Mouse (Mus musculus): ENCODE measurements around the gene Nme2. TPM values are rescaled to one million over a fixed set of nuclear protein-coding genes. Genes with fewer than 3 reads are reported as not detected.

Gene Nme2
- polyA plus RNA-seq, 1 experiment from 2014 or later, result 311 TPM

DNA sequence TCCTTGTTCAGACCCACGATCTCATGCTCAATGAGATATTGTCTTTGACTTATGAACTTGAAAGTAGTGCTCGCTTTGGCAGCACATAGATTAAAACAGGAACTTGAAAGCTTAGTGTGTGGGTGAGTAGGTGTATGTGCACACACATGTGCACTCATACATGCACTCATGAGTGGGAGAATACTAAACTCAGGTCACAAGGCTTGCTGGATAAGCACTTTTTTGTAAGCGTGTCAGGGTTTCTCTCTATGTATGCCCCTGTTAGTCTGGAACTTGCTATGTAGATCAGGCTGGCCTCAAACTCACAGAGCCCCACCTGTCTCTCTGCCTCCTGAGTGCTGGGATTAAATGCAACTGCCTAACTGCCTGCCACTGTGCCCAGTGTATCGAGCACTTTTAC is 31.0 kb upstream of the Nme2 start:
- Histone ChIP-seq H3K4me2 (peak overlapping the region; percentile 26; the same call in 1 of the 2 replicates), H3K36me3 (no peaks in the 10 kb centered on the region), H3K9me3 (replicated peaks) (no peaks in the 10 kb centered on the region), H3K4me3 (no peak overlapping the region), H3K9ac (no peak overlapping the region), H3K27ac (ENCODE audit: poor library complexity, severe bottlenecking) (peak overlapping the region; percentile 95), H3K27me3 (replicated peaks) (no peaks in the 10 kb centered on the region), H3K4me1 (replicated peaks) (peaks cover 23% of the 10 kb centered on the region)
- WGBS, result 77% methylated on average over 4 of the region's 4 CpGs
- no peak for ATAC-seq (ENCODE audit: insufficient number of reproducible peaks, low FRiP score)

DNA sequence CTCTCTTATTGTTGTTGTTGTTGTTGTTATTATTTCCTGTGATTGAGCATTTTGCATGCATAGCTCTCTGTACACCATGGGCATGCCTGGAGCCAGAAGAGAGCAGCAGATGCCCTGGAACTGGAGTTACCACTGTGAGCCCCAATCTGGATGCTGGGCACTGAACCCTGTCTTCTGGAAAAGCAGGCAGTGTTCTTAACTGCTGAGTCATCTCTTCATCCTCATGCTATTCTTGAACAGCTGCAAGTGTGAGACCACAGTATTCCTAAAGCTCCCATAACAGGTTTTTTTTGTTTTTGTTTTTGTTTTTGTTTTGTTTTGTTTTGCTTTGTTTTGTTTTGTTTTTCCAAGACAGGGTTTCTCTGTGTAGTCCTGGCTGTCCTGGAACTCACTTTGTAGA is 30.2 kb upstream of the Nme2 start:
- H3K4me1 ChIP-seq (replicated peaks), result peaks cover 23% of the 10 kb centered on the region

DNA sequence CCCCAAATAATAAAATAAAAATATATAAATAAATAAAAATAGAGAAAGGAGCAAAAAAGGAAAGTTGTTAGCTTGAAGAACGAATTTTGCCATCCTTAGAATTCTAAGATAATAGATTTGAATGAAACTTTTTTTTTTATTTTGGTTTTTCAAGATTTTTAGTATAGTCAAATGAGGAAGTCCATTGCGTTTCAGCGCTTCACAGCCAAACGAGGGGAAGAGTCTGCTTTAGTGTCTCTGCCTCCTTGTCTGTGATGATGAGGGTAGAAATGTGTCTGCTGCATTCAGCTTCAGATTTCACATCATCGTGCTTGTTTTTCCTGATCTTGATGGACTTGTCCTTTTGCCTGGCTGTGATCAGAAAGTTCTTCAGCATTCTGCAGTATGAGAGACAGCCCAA is 29.2 kb upstream of the Nme2 start:
- 78% methylated on average over 5 of the region's 5 CpGs for WGBS
- no peak for ATAC-seq (ENCODE audit: insufficient number of reproducible peaks, low FRiP score)
- H3K27ac ChIP-seq (ENCODE audit: poor library complexity, severe bottlenecking), result no peak overlapping the region

More for the DNA sequence above, 30.2 kb upstream of the Nme2 start:
- no peak overlapping the region for H3K4me2 ChIP-seq
- H3K4me3 ChIP-seq, result no peak overlapping the region
- no peak for ATAC-seq (ENCODE audit: insufficient number of reproducible peaks, low FRiP score)
- H3K27ac ChIP-seq (ENCODE audit: poor library complexity, severe bottlenecking), result no peak overlapping the region
- H3K9ac ChIP-seq, result no peak overlapping the region
- no peaks in the 10 kb centered on the region for H3K36me3 ChIP-seq
- no peaks in the 10 kb centered on the region for H3K9me3 ChIP-seq (replicated peaks)
- H3K27me3 ChIP-seq (replicated peaks), result no peaks in the 10 kb centered on the region

DNA sequence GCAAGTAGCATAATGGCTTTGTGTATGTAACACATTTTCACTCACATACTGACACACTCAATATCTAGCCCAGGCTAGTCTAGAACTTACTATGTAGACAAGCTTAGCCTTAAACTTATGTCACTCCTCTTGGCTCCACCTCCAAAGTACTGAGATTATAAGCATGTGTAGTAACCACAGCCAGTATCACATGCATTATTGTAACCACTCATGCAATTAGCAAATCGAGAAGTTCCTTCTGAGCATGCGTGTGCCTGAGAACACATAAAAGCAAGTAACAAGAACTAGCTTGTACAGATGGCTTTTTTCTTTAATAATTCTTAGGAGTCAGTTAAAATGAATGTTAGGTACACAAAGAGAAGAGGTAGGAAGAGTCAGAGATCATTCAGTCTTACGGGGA is 28.6 kb upstream of the Nme2 start:
- Histone ChIP-seq H3K36me3 (no peaks in the 10 kb centered on the region), H3K9ac (no peak overlapping the region), H3K27ac (ENCODE audit: poor library complexity, severe bottlenecking) (no peak overlapping the region), H3K9me3 (replicated peaks) (no peaks in the 10 kb centered on the region), H3K4me2 (no peak overlapping the region), H3K27me3 (replicated peaks) (no peaks in the 10 kb centered on the region), H3K4me3 (no peak overlapping the region), H3K4me1 (replicated peaks) (peaks cover 22% of the 10 kb centered on the region)
- WGBS, result 82% methylated on average over 3 of the region's 3 CpGs
- no peak for ATAC-seq (ENCODE audit: insufficient number of reproducible peaks, low FRiP score)

More for the DNA sequence above, 29.2 kb upstream of the Nme2 start:
- H3K9me3 ChIP-seq (replicated peaks), result no peaks in the 10 kb centered on the region
- no peak overlapping the region for H3K9ac ChIP-seq
- H3K4me2 ChIP-seq, result no peak overlapping the region
- H3K36me3 ChIP-seq, result no peaks in the 10 kb centered on the region
- no peak overlapping the region for H3K4me3 ChIP-seq
- no peaks in the 10 kb centered on the region for H3K27me3 ChIP-seq (replicated peaks)
- H3K4me1 ChIP-seq (replicated peaks), result peaks cover 23% of the 10 kb centered on the region

DNA sequence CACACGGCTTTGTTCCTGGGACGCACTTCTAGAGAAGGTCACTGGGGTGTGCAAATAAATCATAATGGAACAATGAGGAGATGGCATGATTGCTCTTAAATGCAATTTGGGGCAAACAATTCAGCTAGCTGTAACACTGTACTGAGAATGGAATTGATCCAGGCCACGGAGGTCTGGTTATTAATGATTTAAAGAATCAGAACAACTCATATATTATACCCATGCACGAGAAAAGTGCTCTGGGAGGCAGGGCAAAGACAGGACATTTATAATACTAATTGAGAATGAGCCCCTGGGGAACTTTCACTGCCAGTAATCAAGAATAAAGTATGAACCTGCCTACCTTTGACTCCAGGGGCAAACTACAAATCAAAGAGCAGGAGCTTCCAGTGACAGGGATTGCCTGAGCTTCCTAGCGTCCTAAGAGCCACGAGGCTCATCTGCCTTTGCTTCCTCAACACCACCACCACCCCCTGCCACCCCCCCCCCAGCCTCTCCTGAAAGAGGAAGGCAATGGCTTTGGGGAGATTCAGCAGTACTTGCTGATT is 23.5 kb upstream of the Nme2 start:
- WGBS, result 62% methylated on average over 6 of the region's 6 CpGs

DNA sequence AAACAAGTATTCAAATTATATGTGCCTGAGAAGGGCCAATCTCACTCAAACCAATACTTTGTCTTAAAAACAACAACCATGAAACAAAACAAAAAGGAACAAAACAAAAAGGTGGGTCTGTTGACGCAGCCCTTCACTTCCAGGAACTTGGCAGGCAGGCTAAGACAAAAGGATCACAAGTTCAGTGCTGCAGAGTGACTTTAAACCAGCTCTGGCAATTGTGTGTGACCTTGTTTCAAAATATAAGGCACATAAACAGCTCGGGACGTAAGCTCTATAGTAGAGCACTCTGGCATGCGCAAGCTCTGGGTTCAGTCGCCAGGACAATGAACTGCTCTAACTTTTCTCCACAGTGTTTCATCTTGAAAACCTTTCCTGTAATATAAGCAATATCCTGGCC is 16.9 kb upstream of the Nme2 start:
- Histone ChIP-seq H3K27me3 (replicated peaks) (no peaks in the 10 kb centered on the region), H3K9ac (no peak overlapping the region), H3K9me3 (replicated peaks) (no peaks in the 10 kb centered on the region), H3K4me3 (no peak overlapping the region), H3K27ac (ENCODE audit: poor library complexity, severe bottlenecking) (no peak overlapping the region), H3K4me1 (replicated peaks) (0 out of 2 replicates have a peak, but pooled peaks cover 7% of the 10 kb centered on the region), H3K4me2 (no peak overlapping the region), H3K36me3 (no peaks in the 10 kb centered on the region)
- no peak for ATAC-seq (ENCODE audit: insufficient number of reproducible peaks, low FRiP score)
- 83% methylated on average over 5 of the region's 5 CpGs for WGBS

More for the DNA sequence above, 23.5 kb upstream of the Nme2 start:
- no peak overlapping the region for H3K4me2 ChIP-seq
- H3K36me3 ChIP-seq, result no peaks in the 10 kb centered on the region
- no peak for ATAC-seq (ENCODE audit: insufficient number of reproducible peaks, low FRiP score)
- H3K9ac ChIP-seq, result no peak overlapping the region
- H3K9me3 ChIP-seq (replicated peaks), result no peaks in the 10 kb centered on the region
- no peaks in the 10 kb centered on the region for H3K4me1 ChIP-seq (replicated peaks)
- H3K27ac ChIP-seq (ENCODE audit: poor library complexity, severe bottlenecking), result no peak overlapping the region
- no peak overlapping the region for H3K4me3 ChIP-seq
- no peaks in the 10 kb centered on the region for H3K27me3 ChIP-seq (replicated peaks)

DNA sequence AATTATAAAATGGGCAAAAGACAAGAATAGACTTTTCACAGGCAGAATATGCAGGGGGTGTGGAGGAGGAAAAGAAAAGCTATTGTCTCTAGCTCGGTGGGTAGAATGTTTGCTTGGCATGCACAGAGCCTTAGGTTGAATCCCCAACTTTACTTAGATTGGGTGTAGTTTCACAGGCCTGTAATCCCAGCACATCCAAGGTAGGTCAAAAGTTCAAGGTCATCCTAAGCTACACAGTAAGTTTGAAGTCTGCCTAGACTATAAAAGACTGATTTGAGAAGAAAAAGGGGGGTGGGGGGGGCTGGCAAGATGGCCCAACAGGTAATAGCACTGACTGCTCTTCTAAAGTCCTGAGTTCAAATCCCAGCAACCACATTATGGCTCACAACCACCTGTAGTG is 13.7 kb upstream of the Nme2 start:
- 63% methylated on average over 1 of the region's 1 CpGs for WGBS
- ATAC-seq (ENCODE audit: insufficient number of reproducible peaks, low FRiP score), result no peak

DNA sequence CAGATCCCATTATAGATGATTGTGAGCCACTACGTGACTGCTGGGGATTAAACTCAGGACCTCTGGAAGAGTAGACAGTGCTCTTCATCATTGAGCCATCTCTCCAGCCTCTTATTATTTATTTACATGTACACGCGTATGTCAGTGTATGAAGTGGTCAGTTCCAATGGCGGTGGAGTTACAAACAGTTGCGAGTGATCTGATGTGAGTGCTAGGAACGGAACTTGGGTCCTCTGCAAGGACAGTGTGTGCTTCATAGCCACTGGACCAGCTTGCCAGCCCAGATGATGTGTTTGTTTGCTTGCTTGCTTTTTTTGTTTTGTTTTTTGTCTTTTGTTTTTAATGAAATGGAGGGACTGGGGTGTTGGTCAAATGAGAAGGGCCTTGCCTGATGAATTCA is 13.1 kb upstream of the Nme2 start:
- no peak overlapping the region; the same call in 1 of the 2 replicates for H3K9ac ChIP-seq
- no peak overlapping the region; the same call in 1 of the 2 replicates for H3K4me3 ChIP-seq
- peak overlapping the region; percentile 43 for H3K4me2 ChIP-seq
- peaks cover 20% of the 10 kb centered on the region for H3K36me3 ChIP-seq
- no peak for ATAC-seq (ENCODE audit: insufficient number of reproducible peaks, low FRiP score)
- 94% methylated on average over 6 of the region's 6 CpGs for WGBS
- H3K27ac ChIP-seq (ENCODE audit: poor library complexity, severe bottlenecking), result no peak overlapping the region
- no peaks in the 10 kb centered on the region for H3K27me3 ChIP-seq (replicated peaks)
- H3K9me3 ChIP-seq (replicated peaks), result no peaks in the 10 kb centered on the region
- H3K4me1 ChIP-seq (replicated peaks), result peaks cover 14% of the 10 kb centered on the region

More for the DNA sequence above, 13.7 kb upstream of the Nme2 start:
- H3K9ac ChIP-seq, result no peak overlapping the region
- no peak overlapping the region for H3K4me3 ChIP-seq
- H3K27ac ChIP-seq (ENCODE audit: poor library complexity, severe bottlenecking), result no peak overlapping the region
- no peaks in the 10 kb centered on the region for H3K27me3 ChIP-seq (replicated peaks)
- H3K4me1 ChIP-seq (replicated peaks), result peaks cover 14% of the 10 kb centered on the region
- no peaks in the 10 kb centered on the region for H3K9me3 ChIP-seq (replicated peaks)
- peaks cover 14% of the 10 kb centered on the region for H3K36me3 ChIP-seq
- H3K4me2 ChIP-seq, result no peak overlapping the region

DNA sequence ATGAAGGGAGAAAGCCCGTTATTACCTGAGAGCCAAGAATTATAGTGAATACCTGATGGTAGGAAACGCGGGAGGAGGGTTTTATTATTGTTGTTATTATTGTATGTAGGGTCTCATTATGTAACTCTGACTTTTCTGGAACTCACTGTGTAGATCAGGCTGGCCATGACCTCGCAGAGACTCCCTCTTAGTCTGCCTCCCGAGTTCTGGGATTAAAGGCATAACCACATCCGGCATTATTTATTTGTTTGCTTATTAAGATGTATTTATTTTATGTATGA is 12.7 kb upstream of the Nme2 start:
- 0 out of 2 replicates have a peak overlapping the region, but pooled peaks have one; percentile 33 for H3K27ac ChIP-seq (ENCODE audit: poor library complexity, severe bottlenecking)
- H3K4me1 ChIP-seq (replicated peaks), result peaks cover 14% of the 10 kb centered on the region
- ATAC-seq (ENCODE audit: insufficient number of reproducible peaks, low FRiP score), result no peak
- H3K9ac ChIP-seq, result no peak overlapping the region; the same call in 1 of the 2 replicates
- H3K36me3 ChIP-seq, result peaks cover 24% of the 10 kb centered on the region
- H3K9me3 ChIP-seq (replicated peaks), result no peaks in the 10 kb centered on the region
- H3K4me2 ChIP-seq, result peak overlapping the region; percentile 43
- peak overlapping the region; percentile 73 for H3K4me3 ChIP-seq
- WGBS, result 44% methylated on average over 6 of the region's 6 CpGs
- H3K27me3 ChIP-seq (replicated peaks), result no peaks in the 10 kb centered on the region

DNA sequence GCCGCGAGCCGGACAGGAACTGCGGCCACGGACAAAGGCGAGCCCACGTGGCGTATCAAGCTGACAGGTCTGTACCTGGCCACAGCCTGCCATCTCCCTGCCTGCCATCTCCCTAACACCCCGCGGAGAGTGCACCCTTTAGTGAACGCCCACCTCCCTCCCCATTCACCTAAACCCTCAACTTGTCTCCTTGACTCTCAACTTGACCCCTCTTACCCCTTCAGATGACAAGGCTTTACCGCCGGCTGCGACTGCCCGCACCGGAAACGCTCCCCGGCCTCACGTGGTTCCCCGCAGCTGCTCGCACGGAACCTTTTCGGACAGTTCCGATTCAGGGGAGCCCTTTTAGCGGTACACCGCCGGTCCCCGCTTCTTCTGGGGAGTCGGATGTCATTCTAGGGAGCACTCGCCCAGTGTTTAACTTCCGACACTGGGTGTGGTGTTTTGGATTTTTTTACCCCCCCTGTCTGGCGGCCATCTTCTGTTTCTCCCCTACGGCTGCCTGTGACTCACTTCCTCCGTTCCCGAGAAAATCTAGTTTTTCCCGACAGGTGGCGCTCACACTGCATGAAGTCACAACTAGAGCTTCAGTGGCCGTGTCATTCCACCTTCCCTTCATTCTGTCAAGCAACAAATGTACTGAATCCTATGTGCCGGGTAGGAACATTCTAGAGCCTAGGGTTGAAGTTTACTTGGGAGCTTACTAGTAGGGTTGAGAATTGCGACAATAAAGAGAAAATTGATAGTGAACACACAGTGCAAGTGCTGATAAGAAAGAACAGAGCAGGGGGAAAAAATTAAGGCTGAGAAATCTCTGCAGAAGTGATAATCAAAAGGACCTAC is 12.2 kb upstream of the Nme2 start, which contains the start of the genes Gm20390 and Nme1:
TSS of gene Gm20390 (minus strand) at position 289 of the 843 bp plus-strand sequence.
TSS of gene Nme1 (minus strand) at position 517 of the 843 bp plus-strand sequence.
- H3K9me3 ChIP-seq (replicated peaks), result no peaks in the 10 kb centered on the region
- H3K36me3 ChIP-seq, result peaks cover 30% of the 10 kb centered on the region
- ATAC-seq (ENCODE audit: insufficient number of reproducible peaks, low FRiP score), result peak; percentile 94
- H3K4me2 ChIP-seq, result peak within 1 kb of the TSS; percentile 82
- peaks cover 14% of the 10 kb centered on the region for H3K4me1 ChIP-seq (replicated peaks)
- H3K4me3 ChIP-seq, result peak within 1 kb of the TSS; percentile 73
- peak within 1 kb of the TSS; percentile 61 for H3K27ac ChIP-seq (ENCODE audit: poor library complexity, severe bottlenecking)
- under 1% methylated on average over 40 of the region's 40 CpGs for WGBS
- H3K27me3 ChIP-seq (replicated peaks), result no peaks in the 10 kb centered on the region
- peak within 1 kb of the TSS; percentile 82 for H3K9ac ChIP-seq

DNA sequence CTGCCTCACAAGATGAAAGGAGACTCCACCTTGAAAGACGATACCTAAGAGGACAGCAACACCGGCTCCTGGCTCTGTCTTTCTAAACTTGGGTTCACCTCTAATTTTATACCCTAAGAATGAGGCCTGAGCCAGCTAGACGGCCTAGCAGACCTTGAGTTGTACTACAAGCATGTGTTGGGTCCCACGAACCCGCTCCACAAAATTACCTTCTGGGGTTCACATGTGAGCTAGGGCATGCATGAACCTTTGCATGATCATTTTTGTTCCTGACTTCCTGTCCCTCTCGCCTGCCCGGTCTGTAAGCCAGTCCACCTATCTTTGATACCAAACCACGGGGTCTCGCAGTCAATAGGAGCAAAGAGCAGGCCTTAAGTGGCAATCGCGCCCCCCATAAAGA is 11.3 kb upstream of the Nme2 start:
- ATAC-seq (ENCODE audit: insufficient number of reproducible peaks, low FRiP score), result no peak
- H3K9ac ChIP-seq, result peak overlapping the region; percentile 82
- peaks cover 38% of the 10 kb centered on the region for H3K36me3 ChIP-seq
- H3K27ac ChIP-seq (ENCODE audit: poor library complexity, severe bottlenecking), result peak overlapping the region; percentile 61; the same call in 1 of the 2 replicates
- peaks cover 14% of the 10 kb centered on the region for H3K4me1 ChIP-seq (replicated peaks)
- peak overlapping the region; percentile 73 for H3K4me3 ChIP-seq
- WGBS, result 4% methylated on average over 11 of the region's 11 CpGs
- H3K9me3 ChIP-seq (replicated peaks), result no peaks in the 10 kb centered on the region
- H3K4me2 ChIP-seq, result peak overlapping the region; percentile 82
- H3K27me3 ChIP-seq (replicated peaks), result no peaks in the 10 kb centered on the region

Measured in heart, embryonic 12.5 days (tissue).